ENCODE assay signal across 8 mouse cellular contexts in genomic region chr1:64737502-64738179, GRCm38 (mm10). TPM values are rescaled to one million over a fixed set of nuclear protein-coding genes. Genes with fewer than 3 reads are reported as not detected.
DNase-seq lines count a peak whose midpoint lies in the region; ATAC-seq and TF ChIP-seq lines count a peak whose summit lies in the region.

Fzd5 (minus strand) TSS chr1:64737751.

- in situ Hi-C loops in Patski (cut with MboI; ENCODE audit: low pct_unique_long_range_greater_than_20kb) = no loop called here

- no peaks in the 10 kb centered on the region for H3K27me3 ChIP-seq in Patski
- peaks cover 36% of the 10 kb centered on the region for H3K27me3 ChIP-seq in hindbrain, embryonic 11.5 days (ENCODE audit: control insufficient read depth, insufficient read depth, low read length)

- H3K27ac ChIP-seq in hindbrain, embryonic 11.5 days (ENCODE audit: low read depth, low read length) = no peak within 1 kb of the TSS

- peak within 1 kb of the TSS; percentile 63 for H3K4me3 ChIP-seq in hindbrain, embryonic 11.5 days (ENCODE audit: low read depth, low read length)

- CTCF ChIA-PET in Patski (lab: Charles Lee) = interaction anchor here (0.9 to 2.0 kb wide), 7 partner anchors 11 to 184 kb away, joined by 3 to 10 read pairs (median 3); no protein-coding TSS in a partner anchor

- POLR2A ChIA-PET in Patski (lab: Charles Lee) = interaction anchor here (0.6 to 1.6 kb wide), 7 partner anchors 49 to 241 kb away, joined by 3 to 6 read pairs (median 3); no protein-coding TSS in a partner anchor

- H3K9ac ChIP-seq in hindbrain, embryonic 11.5 days (ENCODE audit: low read depth, low read length) = peak within 1 kb of the TSS; percentile 51

- peaks cover 10% of the 10 kb centered on the region for H3K4me1 ChIP-seq in hindbrain, embryonic 11.5 days (replicated peaks; ENCODE audit: control insufficient read depth, insufficient read depth, low read length)

- DNase-seq in Patski (ENCODE audit: low read depth, low spot score) = peak; percentile 70
- peak; percentile 86 for DNase-seq in cerebellum, adult 9-11 months
- DNase-seq in frontal cortex, postnatal 10 days (ENCODE audit: low spot score in 2 of 2) = peak; percentile 61 to 74
- DNase-seq in hindbrain, embryonic 11.5 days (ENCODE audit: low spot score) = peak; percentile 94
- peak; percentile 56 to 80 for DNase-seq in layer of hippocampus, postnatal 14 days (ENCODE audit: low spot score in 2 of 2)
- DNase-seq in lung, postnatal 14 days = peak; percentile 93
- DNase-seq in ovary, postnatal 36 days (ENCODE audit: low spot score) = peak; percentile 94
- DNase-seq in thymus, postnatal 14 days = peak; percentile 89

- H3K9me3 ChIP-seq in hindbrain, embryonic 11.5 days (ENCODE audit: control insufficient read depth, low read length) = no peaks in the 10 kb centered on the region

- no peaks in the 10 kb centered on the region for H3K36me3 ChIP-seq in hindbrain, embryonic 11.5 days (ENCODE audit: control insufficient read depth, insufficient read depth, low read length)

- H3K4me2 ChIP-seq in hindbrain, embryonic 11.5 days (replicated peaks; ENCODE audit: low read depth, low read length) = peak within 1 kb of the TSS; percentile 98

- ATAC-seq in Patski = peak; percentile 89
- ATAC-seq in hindbrain, embryonic 11.5 days (ENCODE audit: low FRiP score) = peak; percentile 93

- 0% methylated on average over 34 of the region's 73 CpGs for WGBS in hindbrain, embryonic 11.5 days

- no peak for TF ChIP-seq CTCF in Patski (IDR thresholded peaks at IDR 0.05)

RNA-seq across cellular contexts. Expression of gene Fzd5, which starts in this region (rescaled TPM):
- polyA plus RNA-seq in Patski (2021) = 12.0 TPM
- polyA plus RNA-seq in hindbrain, embryonic 11.5 days (2014; fragmentation: Nextera tagmentation; extraction: Ambion mirVana) = 0.33 and 0.52 TPM in 2 replicates
- 1 to 10 TPM; 1.1 to 1.2 TPM for total RNA-seq in layer of hippocampus, postnatal 14 days (2021)

Comparison
In these comparisons a context has a peak if more than half of its experiments do, and no peak if none do; other contexts are left out.
1. Peak in DNase-seq, ATAC-seq, H3K4me3 ChIP-seq, H3K9ac ChIP-seq and H3K4me2 ChIP-seq in hindbrain, embryonic 11.5 days; RNA of the gene not detected or under 1 TPM.